ENCODE assay signal across 9 mouse cellular contexts in the genomic region with DNA sequence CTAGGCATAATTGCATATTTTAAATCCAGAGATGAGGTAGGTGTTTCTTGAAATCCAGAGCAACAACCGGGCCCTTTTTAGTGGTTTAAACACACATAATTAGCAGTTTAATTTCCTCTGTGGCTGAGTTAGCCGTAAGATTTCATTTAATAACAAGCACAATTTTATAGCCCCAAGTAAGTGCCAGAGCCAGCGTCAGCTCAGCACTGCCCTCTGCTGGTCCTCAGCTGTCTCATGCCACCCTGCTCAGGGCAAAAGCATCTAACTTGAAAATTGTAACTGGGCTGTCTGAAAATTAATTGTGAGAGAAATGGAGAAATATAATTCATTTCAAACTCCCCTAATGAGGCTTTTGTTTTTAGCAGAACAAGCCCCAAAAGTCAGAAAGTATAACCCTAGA.
DNase-seq lines count a peak whose midpoint lies in the region; ATAC-seq and TF ChIP-seq lines count a peak whose summit lies in the region.
"Had no signal": no experiment of that assay in that cellular context is flagged by ENCODE, and none has a peak within 500 bp of the region (broad histone marks: within the 10 kb centered on the region; RNA-seq: fewer than 3 reads in every experiment).

No protein-coding gene starts in this region.

- WGBS in heart, postnatal 0 days, result 6% methylated on average over 3 of the region's 3 CpGs

- no peak overlapping the region for H3K4me2 ChIP-seq in heart, postnatal 0 days (ENCODE audit: low read depth, low read length)
- H3K4me2 ChIP-seq: heart, embryonic 13.5 days had no signal

- H3K9ac ChIP-seq in heart, postnatal 0 days (replicated peaks; ENCODE audit: low read depth, low read length), result no peak overlapping the region
- H3K9ac ChIP-seq: heart, embryonic 13.5 days had no signal

- TF ChIP-seq CTCF in cortical plate, adult 2 months (IDR thresholded peaks at IDR 0.05; ENCODE audit: extremely low read depth, insufficient read depth, low read length), result peak; percentile 83
- peak; percentile 77 for TF ChIP-seq CTCF in heart, postnatal 0 days (IDR thresholded peaks at IDR 0.05; ENCODE audit: low read depth)

- TF ChIP-seq EP300 in heart, postnatal 0 days (IDR thresholded peaks at IDR 0.05; ENCODE audit: low read depth), result no peak

- TF ChIP-seq POLR2A in cortical plate, adult 2 months (IDR thresholded peaks at IDR 0.05; ENCODE audit: extremely low read depth, insufficient read depth, low read length), result no peak

- peak; percentile 13 to 29 for DNase-seq in CD8-positive naive resting alpha-beta T cell, adult 2 months (ENCODE audit: low read depth in 2 of 2, low spot score in 2 of 2)
- DNase-seq in ZHBTc4 (ENCODE audit: low read depth, low spot score), result peak; percentile 68
- DNase-seq in heart, postnatal 0 days (ENCODE audit: low spot score), result peak; percentile 41
- peak; percentile 55 to 90 for DNase-seq in layer of hippocampus, adult 18-20 months (ENCODE audit: low spot score in 2 of 2)
- DNase-seq in lung, postnatal 25 days (ENCODE audit: low spot score), result peak; percentile 64
- peak; percentile 61 for DNase-seq in right cerebral cortex, postnatal 25 days

- H3K36me3 ChIP-seq in heart, postnatal 0 days (replicated peaks; ENCODE audit: control insufficient read depth, insufficient read depth, low read length), result no peaks in the 10 kb centered on the region
- H3K36me3 ChIP-seq: heart, embryonic 13.5 days had no signal

- H3K27me3 ChIP-seq in heart, postnatal 0 days (ENCODE audit: control insufficient read depth, insufficient read depth, low read length), result no peaks in the 10 kb centered on the region

- H3K4me1 ChIP-seq in cortical plate, adult 2 months (ENCODE audit: control insufficient read depth, insufficient read depth, low read length), result no peaks in the 10 kb centered on the region
- no peaks in the 10 kb centered on the region for H3K4me1 ChIP-seq in heart, postnatal 0 days (ENCODE audit: control insufficient read depth, insufficient read depth)
- H3K4me1 ChIP-seq: heart, embryonic 13.5 days had no signal

- no peak overlapping the region for H3K27ac ChIP-seq in cortical plate, adult 2 months (ENCODE audit: insufficient read depth, low read length)
- no peak overlapping the region for H3K27ac ChIP-seq in heart, postnatal 0 days (ENCODE audit: low read depth)
- H3K27ac ChIP-seq: heart, embryonic 13.5 days had no signal

- ATAC-seq in heart, postnatal 0 days (ENCODE audit: insufficient read depth, low read depth), result no peak
- no peak for ATAC-seq in activated CD4-positive, CD25-positive, alpha-beta regulatory T cell, adult 4 months

- H3K9me3 ChIP-seq in heart, postnatal 0 days (replicated peaks; ENCODE audit: control insufficient read depth, low read length), result no peaks in the 10 kb centered on the region
- H3K9me3 ChIP-seq: heart, embryonic 13.5 days had no signal

- no peak overlapping the region for H3K4me3 ChIP-seq in cortical plate, adult 2 months (ENCODE audit: insufficient read depth, low read length)
- no peak overlapping the region for H3K4me3 ChIP-seq in heart, postnatal 0 days (ENCODE audit: low read depth, low read length)
- H3K4me3 ChIP-seq: heart, embryonic 13.5 days had no signal

Comparison
In these comparisons a context has a peak if more than half of its experiments do, and no peak if none do; other contexts are left out.
1. DNase-seq: peak in every context shown above with its lines; median percentile 72 in layer of hippocampus, adult 18-20 months; 68 in ZHBTc4; 64 in lung, postnatal 25 days; 61 in right cerebral cortex, postnatal 25 days; 41 in heart, postnatal 0 days; 21 in CD8-positive naive resting alpha-beta T cell, adult 2 months.